Mouse (Mus musculus) common myeloid progenitor, adult 5-6 weeks (primary cell): ENCODE data around the gene Hmcn1. TPM values are rescaled to one million over a fixed set of nuclear protein-coding genes. Genes with fewer than 3 reads are reported as not detected.

ENCODE experiments used
- ATAC-seq: replicated peaks from 2 replicates; pipeline ENCODE4 v1.8.0; 2016; ENCODE audit warnings: low read depth, mild to moderate bottlenecking, moderate TSS enrichment, inconsistent platforms; ENCODE audit not compliant: poor library complexity, severe bottlenecking
- total RNA-seq: library from RNA; stranded (forward); fragments of 200-1000, 187-1606 nt; gene quantifications from 2 replicates; pipeline ENCODE4 v1.2.3, GENCODE M21; 2017

Gene Hmcn1
- total RNA-seq, 1 experiment from 2014 or later = not detected

DNA sequence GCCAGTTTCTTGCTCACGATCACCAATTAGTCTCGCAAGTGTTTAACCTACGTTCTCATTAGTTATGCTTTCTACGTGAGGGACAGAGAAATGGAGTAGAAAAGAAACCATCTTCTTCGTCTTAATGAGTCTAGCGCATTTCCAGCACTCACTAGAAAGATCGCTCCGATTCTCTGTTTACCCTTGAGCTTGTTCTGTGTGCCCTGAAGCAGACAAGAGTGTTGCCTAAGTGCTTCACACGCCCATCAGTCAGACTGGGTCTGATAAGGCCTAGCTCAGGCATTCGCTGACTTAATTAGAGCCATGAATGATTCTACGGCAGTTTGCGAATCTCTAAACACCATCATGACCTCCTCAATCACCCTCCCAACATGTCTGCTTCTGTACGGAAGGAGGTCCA is 7.5 kb upstream of the Hmcn1 start:
- no peak for ATAC-seq

DNA sequence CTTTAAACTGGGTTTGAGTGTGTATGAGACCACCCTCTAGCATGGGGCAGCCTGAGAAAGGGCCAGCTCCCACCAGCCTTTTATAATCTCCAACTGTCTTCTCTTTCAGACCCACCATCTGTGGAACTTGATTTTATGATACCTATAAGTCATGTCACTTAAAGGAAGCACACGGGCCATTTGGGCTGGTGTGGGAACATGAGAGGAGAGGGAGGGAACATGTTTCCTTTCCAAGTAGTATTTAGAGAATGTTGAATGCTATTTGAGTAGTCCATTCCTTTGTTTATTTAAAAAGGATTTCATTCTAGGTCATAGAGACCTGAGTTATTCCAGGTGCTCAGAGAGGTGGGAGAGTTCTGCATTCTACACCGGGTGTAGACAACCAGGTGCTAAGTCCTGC is 1.4 kb upstream of the Hmcn1 start:
- ATAC-seq = no peak

DNA sequence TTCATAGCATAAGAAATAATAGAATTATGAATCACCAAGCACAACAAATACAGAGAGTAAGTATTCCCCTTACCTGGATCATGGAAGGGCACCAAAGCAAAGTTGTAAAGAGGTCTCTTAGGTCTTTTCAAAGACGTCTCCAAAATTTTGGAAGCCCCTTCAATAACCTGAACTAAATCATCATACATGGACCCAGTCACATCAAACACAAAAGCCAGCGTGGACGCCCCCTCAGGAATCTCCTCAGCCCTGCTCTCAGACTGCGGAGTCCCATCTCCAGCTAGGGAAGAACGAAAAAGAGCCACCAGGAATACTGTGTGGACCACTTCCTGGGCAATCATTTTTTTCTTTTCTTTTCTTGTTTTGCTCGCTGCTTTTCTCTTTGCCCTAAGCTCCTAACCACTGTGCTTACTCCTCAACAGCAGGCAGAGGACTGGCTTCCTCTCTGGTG is 499 bp downstream of the Hmcn1 start:
- peak; percentile 26 for ATAC-seq

GRCm38 (mm10) chr1:150991745-150992554 is 1.3 kb downstream of the Hmcn1 start:
- ATAC-seq = peak; percentile 37

- no peak for ATAC-seq
Observed at GRCm38 (mm10) chr1:150984888-150985287, 8.3 kb downstream of the Hmcn1 start.

DNA sequence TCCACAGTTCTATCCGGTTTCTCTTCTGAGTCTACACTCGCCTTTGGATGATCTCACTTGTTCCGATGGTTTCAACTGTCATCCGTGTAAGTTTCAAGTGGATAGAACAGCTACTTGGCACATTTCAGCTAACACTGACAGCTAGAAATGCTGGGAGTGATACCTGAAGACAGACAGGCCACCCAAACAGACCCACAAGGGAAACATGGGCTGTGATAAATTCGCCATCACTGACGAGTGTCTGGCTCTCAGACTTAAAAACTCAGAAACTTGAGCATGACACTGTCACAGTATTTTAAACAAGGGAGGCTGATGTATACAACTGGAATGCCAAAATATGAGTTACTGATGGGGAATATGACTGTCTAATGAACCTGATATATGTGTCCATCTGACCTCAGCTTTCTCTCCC is 9.1 kb downstream of the Hmcn1 start:
- no peak for ATAC-seq

GRCm38 (mm10) chr1:150978651-150979050 is 14.6 kb downstream of the Hmcn1 start:
- ATAC-seq = no peak

DNA sequence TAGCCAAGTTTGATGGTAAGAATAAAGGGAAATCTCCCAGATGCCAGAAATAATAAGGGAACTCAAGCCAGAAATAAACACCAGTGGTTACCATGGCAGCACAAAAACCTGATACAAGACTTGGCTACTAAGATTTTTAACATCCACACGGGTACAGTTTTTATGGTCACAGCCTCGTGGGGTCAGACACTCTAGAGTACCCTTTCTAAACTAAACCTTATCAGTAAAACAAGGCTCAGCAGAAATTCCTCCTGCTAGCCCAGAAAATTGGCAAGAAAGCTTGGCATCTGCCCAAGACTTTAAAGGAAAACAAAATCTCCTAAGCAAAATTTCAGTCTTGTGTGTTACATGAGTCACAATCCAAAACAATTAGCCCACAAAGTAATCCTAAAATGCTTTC is 17.0 kb downstream of the Hmcn1 start:
- no peak for ATAC-seq

- no peak for ATAC-seq
Observed at GRCm38 (mm10) chr1:150959486-150960074, 33.7 kb downstream of the Hmcn1 start.

DNA sequence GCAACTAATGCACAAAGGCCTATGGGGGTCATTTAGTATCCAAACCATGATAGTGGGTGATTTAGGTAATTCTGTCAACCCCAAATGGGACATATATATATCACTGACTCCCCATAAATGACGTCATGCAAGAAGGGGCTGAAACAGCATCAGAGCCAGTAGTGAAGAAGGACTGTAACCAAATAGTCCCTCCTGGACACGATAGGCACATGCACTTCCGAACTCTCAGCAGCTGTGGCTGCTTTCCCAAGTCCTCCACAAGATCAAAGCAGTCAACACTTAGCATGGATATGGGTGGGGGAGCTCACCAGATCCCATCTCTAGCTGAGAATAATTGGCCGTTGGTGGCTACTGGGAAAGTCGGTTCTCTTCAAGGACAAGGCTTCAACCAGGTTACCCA is 42.2 kb downstream of the Hmcn1 start:
- ATAC-seq = no peak

DNA sequence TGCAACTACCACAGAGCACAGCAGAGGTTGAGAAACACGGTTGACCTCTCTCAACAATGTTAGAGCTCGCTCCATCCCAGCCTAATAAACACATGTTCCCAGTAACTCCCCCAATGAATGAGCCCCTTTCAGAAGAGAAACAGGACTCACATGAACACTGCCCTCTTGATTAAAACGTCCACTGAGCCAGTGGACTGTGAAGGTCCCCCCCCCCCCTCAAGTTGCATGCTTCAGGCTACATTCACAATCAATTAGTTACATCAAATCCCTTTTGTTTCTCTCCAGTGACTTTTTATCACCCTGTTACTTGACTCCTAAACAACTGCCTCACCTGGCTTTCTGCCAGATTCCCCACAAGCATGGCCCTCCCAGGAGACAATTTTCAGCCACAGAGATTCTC is 43.2 kb downstream of the Hmcn1 start:
- ATAC-seq = no peak

- ATAC-seq = no peak
Observed at GRCm38 (mm10) chr1:150948911-150949310, 44.3 kb downstream of the Hmcn1 start.

DNA sequence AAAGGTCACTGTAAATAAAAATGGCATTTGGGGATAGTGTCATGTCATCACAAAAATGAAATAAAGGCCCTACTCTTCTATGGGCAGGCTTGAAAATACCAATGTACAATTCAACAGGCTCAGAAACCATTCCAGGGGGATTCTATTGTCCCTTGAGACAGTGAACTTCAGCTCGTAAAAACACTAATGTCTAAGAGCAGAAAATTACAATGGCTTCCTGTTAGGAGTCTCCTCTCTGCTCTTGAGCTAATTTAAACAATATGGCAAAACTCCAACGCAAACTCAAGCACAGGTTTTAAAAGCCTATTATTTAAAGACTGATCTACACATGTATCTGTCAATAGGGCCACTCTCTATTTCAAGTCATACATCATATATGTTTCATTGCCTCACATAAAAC is 49.6 kb downstream of the Hmcn1 start:
- no peak for ATAC-seq

DNA sequence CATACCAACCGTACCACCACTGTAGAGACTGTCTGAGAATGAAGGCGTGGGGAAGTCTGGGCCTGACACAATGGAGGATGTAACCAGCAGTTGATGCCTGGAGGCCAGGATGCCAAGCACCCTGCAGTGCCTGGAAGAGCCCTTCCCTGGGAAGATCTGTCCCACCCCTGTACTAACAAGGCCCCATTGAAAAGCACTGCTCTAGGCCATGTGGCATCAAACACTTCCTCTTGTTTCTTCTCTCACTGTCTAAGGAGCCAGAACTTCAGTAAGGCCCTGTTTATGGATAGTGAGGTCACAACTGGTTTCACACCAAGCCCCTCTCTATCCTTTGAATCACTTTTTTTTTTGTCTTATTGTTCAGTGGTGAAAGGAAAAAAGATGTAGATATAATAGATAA is 51.1 kb downstream of the Hmcn1 start:
- ATAC-seq = no peak

GRCm38 (mm10) chr1:150936821-150937220 is 56.4 kb downstream of the Hmcn1 start:
- no peak for ATAC-seq

DNA sequence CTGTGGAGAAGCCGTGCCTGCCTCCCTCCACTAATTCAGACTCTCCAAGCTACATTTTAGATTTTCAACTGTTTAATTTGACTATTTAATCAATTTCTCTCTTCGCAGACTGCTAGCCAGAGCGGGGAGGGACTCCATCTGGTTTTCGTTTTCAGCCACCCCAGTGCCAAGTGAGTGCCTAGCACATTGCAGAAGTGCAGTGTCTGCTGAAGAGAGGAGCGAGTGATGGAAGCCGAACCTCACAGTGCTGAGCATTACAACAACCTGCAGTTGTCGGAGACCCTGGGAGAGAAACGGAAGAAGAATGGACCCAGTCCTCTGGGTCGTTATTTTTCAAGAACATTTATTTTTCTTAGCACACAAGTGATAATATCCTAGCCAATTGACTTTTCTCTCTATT is 59.6 kb downstream of the Hmcn1 start:
- ATAC-seq = no peak

- ATAC-seq = no peak
Observed at GRCm38 (mm10) chr1:150920860-150921259, 72.4 kb downstream of the Hmcn1 start.

DNA sequence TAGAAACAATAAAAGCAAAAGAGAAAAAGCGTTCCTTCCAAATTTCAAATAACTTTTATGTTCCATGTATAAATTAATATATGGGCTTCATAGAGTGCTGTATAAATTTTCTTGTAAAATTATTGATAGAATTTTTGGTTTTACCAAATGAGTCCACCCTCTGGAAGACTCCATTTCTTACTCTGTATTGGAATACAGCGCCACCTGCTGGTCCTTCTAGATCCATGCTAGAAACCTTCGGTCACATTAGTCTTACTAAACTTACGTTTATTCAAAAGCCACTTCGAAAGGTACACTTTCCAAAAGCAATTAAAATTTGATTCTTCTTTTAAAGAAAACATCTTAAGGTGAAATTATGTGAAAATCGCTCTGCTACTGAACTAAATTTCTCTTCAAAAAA is 73.0 kb downstream of the Hmcn1 start:
- ATAC-seq = peak; percentile 83

DNA sequence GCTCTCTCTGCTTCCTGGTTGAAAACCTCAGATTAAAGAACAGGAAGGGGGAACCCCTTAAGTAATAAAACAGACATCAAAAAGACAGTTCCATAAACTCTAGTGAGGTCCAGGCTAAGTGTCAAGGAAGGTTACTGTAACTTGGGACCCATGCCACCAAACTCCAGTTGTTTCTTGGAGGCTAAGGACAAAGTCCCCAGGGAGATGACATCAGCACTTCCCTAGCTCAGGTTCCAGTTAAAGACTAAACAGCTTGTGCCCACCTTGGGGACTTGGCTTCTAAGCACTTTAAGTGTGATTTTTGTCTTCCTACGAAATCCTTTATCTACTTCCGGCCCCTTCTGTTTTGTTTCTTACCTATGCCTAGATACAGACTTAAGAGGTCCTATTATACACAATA is 78.3 kb downstream of the Hmcn1 start:
- ATAC-seq = peak; percentile 47; the same call in 1 of the 2 replicates

- ATAC-seq = no peak
Observed at GRCm38 (mm10) chr1:150913586-150914136, 79.6 kb downstream of the Hmcn1 start.

GRCm38 (mm10) chr1:150909642-150910041 is 83.6 kb downstream of the Hmcn1 start:
- ATAC-seq = no peak
